Mouse (Mus musculus): Measurements from ENCODE around the gene Lilrb4a.
"Not testable (repeated sequence)": the region's sequence is repeated elsewhere in the genome, so short reads cannot be mapped to it uniquely, and the experiment has no call there.

Lilrb4a gene

GRCm38 (mm10) chr10:51490691-51491090, at the start of gene Lilrb4a:
Gene Lilrb4a, plus strand, starts transcription at chr10:51490956.
- not testable (repeated sequence) for DNase-seq (ENCODE audit: low read depth in 2 of 2, low spot score in 2 of 2)

DNA sequence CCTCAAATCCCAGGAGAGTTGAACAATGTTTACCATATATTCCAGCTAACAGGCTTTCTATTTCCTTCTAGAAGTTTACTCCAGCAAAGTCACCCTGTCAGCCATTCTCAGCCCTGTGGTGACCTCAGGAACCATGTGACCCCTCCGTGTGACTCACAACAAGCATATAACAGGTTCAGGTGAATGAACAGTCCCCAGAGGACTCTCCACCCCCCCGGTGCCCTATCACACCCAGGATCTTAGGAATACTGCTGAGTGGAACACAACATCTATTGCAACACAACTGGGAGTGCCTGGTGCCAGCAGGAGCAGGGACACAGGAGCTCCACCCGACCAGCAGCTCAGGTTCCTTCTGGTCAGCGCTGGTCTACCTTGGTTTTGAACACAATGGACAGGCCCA, 39.1 kb upstream of the Lilrb4a start:
- DNase-seq (ENCODE audit: low read depth in 2 of 2, low spot score in 2 of 2) = no peak

- DNase-seq (ENCODE audit: low read depth in 2 of 2, low spot score in 2 of 2) = no peak
Observed at GRCm38 (mm10) chr10:51453616-51454298, 37.0 kb upstream of the Lilrb4a start.

- DNase-seq (ENCODE audit: low read depth in 2 of 2, low spot score in 2 of 2) = no peak
Observed at GRCm38 (mm10) chr10:51454365-51454764, 36.4 kb upstream of the Lilrb4a start.

- no peak for DNase-seq (ENCODE audit: low read depth in 2 of 2, low spot score in 2 of 2)
Observed at GRCm38 (mm10) chr10:51455762-51456161, 35.0 kb upstream of the Lilrb4a start.

GRCm38 (mm10) chr10:51456369-51456768, 34.4 kb upstream of the Lilrb4a start:
- no peak for DNase-seq (ENCODE audit: low read depth in 2 of 2, low spot score in 2 of 2)

- not testable (repeated sequence) for DNase-seq (ENCODE audit: low read depth in 2 of 2, low spot score in 2 of 2)
Observed at GRCm38 (mm10) chr10:51463800-51464199, 27.0 kb upstream of the Lilrb4a start.

GRCm38 (mm10) chr10:51480397-51480796, 10.4 kb upstream of the Lilrb4a start, which contains the start of the genes Gm49339 and Lilr4b:
Gene Gm49339, plus strand, starts transcription at chr10:51480612.
Gene Lilr4b, plus strand, starts transcription at chr10:51480632.
- not testable (repeated sequence) for DNase-seq (ENCODE audit: low read depth in 2 of 2, low spot score in 2 of 2)

GRCm38 (mm10) chr10:51520021-51520420, 29.3 kb downstream of the Lilrb4a start:
- DNase-seq (ENCODE audit: low read depth in 2 of 2, low spot score in 2 of 2) = no peak

- DNase-seq (ENCODE audit: low read depth in 2 of 2, low spot score in 2 of 2) = no peak
Observed at GRCm38 (mm10) chr10:51521453-51521852, 30.7 kb downstream of the Lilrb4a start.

DNA sequence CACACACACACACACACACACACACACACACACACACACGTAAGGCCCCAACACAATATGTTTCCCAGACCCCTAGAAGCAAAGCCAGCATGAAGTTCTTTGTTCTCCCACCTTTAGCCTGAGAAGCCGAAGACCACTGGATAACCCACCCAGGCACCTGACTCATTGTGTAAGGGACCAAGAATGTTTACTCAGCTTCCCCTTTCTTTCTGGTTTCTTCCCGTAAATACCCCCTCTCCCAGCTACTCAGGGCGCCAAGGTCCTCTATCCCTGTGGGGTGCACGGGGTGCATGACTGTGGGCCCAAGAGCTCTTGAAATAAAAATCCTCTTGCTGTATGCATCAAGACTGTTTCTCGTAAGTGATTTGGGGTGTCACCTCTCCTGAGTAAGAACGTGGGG, 35.3 kb downstream of the Lilrb4a start:
- no peak for DNase-seq (ENCODE audit: low read depth in 2 of 2, low spot score in 2 of 2)

DNA sequence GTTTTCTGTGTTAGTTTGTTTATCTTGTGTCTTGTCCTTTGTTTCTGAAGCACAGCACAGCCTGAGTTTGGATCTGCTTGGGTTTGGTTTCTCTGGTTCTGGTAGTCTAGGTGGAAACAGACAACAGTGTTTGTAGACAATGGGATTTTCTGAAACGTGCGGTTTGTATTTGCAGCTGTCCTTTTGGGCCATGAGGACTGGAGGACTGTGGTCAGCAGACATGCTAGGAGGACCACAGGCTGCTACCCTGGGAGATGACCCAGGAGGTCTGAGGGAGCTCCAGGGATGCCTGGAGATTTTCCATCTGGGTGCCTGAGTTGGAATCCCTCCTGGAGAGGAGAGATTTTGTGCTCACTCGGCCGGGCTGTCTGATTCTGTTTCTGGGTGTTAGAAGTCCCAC, 35.9 kb downstream of the Lilrb4a start:
- DNase-seq (ENCODE audit: low read depth in 2 of 2, low spot score in 2 of 2) = no peak

- no peak for DNase-seq (ENCODE audit: low read depth in 2 of 2, low spot score in 2 of 2)
Observed at GRCm38 (mm10) chr10:51528840-51529434, 38.2 kb downstream of the Lilrb4a start.

GRCm38 (mm10) chr10:51529497-51529896, 38.7 kb downstream of the Lilrb4a start:
- no peak for DNase-seq (ENCODE audit: low read depth in 2 of 2, low spot score in 2 of 2)

GRCm38 (mm10) chr10:51530813-51531212, 40.1 kb downstream of the Lilrb4a start:
- DNase-seq (ENCODE audit: low read depth in 2 of 2, low spot score in 2 of 2) = no peak

Measured in CD8-positive naive resting alpha-beta T cell, adult 2 months (primary cell).